Mouse (Mus musculus): ENCODE data around the gene Flywch2.

- TF ChIP-seq CTCF (IDR thresholded peaks at IDR 0.05; ENCODE audit: low read depth) (no peak), EP300 (IDR thresholded peaks at IDR 0.05; ENCODE audit: low read depth) (peak; percentile 68; the same call in 1 of the 2 replicates)
These were observed 14.3 kb downstream of the Flywch2 start, which contains the start of gene Flywch1 for GRCm38 (mm10) chr17:23771284-23772218.

Data from liver, postnatal 0 days (tissue).